Mouse (Mus musculus) mammary gland, adult 2 months (tissue): ENCODE data around the gene Kif13a. TPM values are rescaled to one million over a fixed set of nuclear protein-coding genes. Genes with fewer than 3 reads are reported as not detected.

Source experiments
- polyA plus RNA-seq: library from polyadenylated mRNA; depleted of rRNA; stranded (reverse); fragments of >200 nt; gene quantifications from 2 replicates; pipeline ENCODE4 v1.2.3, GENCODE M21; 2012; ENCODE audit warnings: low replicate concordance; rRNA removed

The Kif13a gene
- 18.0 and 30.7 TPM in 2 replicates for polyA plus RNA-seq

GRCm38 (mm10) chr13:46929719-46930658 lies at the start of gene Kif13a:
TSS of gene Kif13a (minus strand) at chr13:46929867.

DNA sequence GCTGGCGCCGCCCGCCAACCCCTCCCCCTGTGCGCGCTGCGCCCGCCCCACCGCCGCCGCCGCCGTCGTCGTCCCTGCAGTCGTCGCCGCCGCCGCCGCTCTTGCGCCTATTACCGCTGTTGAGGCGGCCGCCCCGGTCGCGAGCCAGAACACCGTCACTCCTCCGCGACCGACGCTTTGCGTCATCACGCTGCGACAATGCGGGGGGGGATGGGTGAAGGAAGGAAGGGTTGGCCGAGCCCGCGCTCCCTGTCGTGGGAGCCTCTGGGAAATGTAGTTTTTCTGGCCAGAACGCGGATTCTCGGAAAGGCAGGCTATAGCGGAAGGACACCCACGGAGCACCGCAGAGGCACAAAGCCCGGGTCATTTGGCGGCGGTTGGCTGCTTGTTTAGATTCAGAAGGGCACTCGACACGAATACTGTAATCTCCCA lies 201.8 kb downstream of the Kif13a start, which contains the start of gene Nup153:
TSS of gene Nup153 (minus strand) at position 104 of the 432 bp plus-strand sequence.

Other genes starting within 250 kb of the Kif13a start
- 62.4 and 86.5 TPM in 2 replicates for gene Nup153, start 201.9 kb downstream of the Kif13a start, polyA plus RNA-seq
- gene Nhlrc1, start 85.0 kb upstream of the Kif13a start, polyA plus RNA-seq = 3.2 and 4.1 TPM in 2 replicates
- 8.4 and 10.6 TPM in 2 replicates for gene Kdm1b, start 113.6 kb upstream of the Kif13a start, polyA plus RNA-seq
- 2.7 and 6.3 TPM in 2 replicates for gene Tpmt, start 114.9 kb upstream of the Kif13a start, polyA plus RNA-seq
- 7.9 and 33.0 TPM in 2 replicates for gene Dek, start 176.3 kb upstream of the Kif13a start, polyA plus RNA-seq
- 8.2 and 13.0 TPM in 2 replicates for gene Rnf144b, start 192.8 kb upstream of the Kif13a start, polyA plus RNA-seq